Mouse (Mus musculus) liver (tissue): ENCODE measurements around the gene 5031439G07Rik.
"Not testable (repeated sequence)": the region's sequence is repeated elsewhere in the genome, so short reads cannot be mapped to it uniquely, and the experiment has no call there.

Experiments used
- DNase-seq: peaks from one replicate; pipeline ENCODE4 v3.0.0-alpha.2; 2020; ENCODE audit warnings: mixed read lengths

The 5031439G07Rik gene

DNA sequence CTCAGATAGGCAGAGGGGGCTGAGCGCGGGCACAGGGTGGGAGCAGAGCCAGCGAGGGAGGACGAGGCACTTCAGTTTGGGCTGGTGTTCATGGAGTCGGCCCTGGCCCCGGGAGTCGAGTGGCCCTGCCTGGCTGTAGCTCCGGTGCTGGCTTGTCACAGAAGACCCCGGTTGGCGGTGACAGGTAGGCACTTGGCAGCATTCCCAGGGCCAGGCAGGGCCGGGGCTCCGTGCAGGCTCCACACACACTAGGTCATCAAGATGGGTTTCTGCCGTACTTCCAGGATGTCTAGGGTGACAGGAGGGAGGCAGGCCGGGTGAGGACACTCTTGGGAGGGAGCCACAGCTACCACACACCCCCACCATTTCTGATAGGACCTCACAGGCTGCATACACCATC is 39.4 kb downstream of the 5031439G07Rik start:
- no peak for DNase-seq

DNA sequence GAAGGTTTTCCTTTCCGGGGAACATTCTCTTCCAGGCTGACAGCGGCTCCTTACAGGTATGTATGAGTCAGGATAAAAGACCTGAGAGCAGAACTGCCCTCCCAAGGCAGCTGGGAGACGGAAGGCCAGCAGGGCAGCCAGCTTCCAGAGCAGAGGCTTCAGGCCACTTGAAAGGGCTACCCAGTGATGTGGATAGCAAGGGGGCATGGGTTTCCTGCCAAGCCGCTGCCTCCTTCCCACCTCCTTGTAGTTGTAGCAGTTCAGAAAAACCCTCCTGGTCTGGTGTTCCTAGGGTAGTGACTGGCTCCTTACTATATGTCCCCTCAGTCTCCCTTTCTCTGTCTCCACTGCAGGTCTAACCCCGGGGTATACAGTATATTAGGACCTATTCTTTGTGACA is 44.0 kb downstream of the 5031439G07Rik start:
- no peak for DNase-seq

DNA sequence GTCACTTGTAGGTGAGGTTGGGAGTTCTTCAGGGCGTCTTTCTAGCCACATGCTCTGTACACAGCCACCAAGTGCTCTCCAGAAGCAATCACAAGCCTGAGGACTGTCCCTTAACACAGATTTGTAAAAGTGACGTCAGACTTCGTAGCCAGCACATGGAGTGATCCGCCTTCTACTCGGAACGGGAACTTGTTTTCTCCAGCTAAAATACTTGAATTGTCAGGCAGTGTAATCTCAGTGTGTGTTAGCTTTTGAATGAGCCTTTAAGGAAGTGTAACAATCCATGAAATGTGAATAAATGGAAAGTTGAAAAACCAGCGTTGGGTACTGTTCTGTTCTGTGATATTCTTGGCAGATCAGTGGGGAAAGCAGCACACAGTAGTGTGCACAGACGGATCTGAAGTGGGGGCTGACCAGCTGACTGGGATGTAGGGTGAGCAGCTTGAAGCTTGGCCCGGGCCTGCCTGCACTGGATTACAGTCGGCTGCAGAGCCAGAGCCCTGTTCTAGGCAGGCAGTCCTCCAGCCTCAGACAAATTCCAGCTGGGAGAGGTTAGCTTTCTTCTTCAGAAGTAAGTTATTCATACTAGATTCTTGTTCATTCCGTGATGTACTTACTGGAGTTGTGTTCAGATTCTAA is 45.6 kb downstream of the 5031439G07Rik start:
- DNase-seq = no peak

DNA sequence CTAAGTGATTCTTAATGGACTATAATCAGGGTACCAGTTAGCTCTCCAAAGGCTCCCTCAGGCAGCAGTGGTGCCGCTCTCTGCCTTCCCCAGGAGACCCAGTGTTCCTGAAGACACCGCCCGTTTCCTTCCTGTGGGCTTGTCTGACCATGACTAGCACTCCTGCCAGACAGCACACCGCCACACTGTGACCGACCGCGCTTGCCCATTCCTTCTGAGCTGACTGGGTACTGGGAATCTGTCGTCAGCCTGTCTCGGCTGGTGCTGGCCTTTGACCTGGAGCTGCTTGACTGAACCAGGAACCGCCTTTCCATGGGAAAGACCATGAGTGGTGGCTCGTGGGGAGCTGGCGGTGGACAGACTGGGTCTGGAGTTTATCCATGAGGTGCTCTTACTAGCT is 48.2 kb downstream of the 5031439G07Rik start:
- DNase-seq = peak; percentile 25

DNA sequence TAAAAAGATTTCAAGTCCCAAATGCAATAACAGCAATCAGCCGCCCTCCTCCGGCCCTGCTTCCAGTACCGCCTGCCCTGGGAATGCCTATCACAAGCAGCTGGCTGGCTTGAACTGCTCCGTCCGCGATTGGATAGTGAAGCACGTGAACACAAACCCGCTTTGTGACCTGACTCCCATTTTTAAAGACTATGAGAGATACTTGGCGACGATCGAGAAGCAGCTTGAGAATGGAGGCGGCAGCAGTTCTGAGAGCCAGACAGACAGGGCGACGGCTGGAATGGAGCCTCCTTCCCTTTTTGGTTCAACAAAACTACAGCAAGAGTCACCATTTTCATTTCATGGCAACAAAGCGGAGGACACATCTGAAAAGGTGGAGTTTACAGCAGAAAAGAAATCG is 53.5 kb downstream of the 5031439G07Rik start:
- no peak for DNase-seq

DNA sequence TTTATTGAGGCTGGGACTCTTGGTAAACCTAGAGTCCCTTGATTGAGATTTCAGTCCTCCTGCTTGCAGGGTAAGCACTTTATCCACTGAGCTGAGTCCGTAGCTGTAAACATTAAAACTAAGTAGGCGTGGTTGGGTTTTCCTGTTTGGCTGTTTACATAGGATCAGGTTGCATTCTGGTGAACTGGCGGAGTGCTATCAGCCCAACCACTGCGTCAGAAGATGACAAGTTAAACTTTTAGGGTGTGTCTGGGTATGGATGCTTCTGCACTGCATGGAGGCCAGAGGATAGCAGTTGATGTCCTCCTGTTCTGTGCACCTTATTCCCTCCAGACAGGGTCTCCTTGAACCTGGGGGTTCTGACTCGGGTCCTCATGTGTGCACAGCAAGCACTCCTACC is 56.0 kb downstream of the 5031439G07Rik start:
- no peak for DNase-seq

DNA sequence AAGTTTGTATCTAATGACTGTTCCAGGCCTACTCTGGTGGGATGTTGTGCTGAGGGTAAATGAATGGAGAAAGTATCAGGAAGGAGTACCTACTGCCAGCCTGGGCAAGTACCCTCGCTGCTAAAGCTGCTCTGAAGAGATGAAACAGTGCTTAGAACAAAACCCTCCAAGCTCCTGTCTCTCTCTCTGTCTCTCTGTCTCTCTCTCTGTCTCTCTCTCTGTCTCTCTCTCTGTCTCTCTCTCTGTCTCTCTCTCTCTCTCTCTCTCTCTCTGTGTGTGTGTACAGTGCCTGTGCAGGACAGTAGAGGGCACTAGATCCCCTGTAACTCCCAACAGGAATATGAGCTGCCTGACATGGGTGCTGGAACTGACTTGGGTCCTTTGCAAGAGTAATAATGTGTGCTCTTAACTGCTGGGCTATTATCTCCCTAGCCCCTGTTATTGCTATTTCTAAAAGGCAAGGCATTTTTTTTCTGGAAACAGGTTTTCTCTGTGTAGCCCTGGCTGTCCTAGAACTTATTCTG is 62.8 kb downstream of the 5031439G07Rik start:
- DNase-seq = peak; percentile 26

DNA sequence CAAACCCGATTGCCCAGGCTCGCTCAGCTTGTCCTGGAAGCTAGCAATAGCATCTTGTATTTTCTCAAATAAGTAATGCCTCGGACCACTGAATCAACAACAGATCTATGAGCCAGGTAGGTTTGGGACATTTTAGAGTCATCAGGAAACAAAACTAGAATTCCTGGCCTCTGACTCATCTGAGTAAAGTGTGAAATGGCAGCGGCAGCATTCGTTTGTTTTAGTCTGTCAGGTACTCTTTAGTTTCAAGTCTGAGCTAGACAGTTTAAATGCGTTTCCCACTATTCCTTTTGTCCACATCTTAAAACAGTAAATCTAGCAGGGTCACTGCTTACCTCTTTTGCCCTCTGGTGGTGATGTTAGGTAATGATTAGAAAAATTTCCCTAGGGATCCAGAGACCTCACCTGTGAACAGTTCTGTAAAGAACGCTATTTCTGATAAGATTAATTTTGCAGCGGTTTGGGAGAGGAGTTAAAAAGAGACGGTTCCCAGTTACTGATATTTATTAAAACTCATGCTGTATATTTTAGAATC is 63.5 kb downstream of the 5031439G07Rik start:
- peak; percentile 18 for DNase-seq

DNA sequence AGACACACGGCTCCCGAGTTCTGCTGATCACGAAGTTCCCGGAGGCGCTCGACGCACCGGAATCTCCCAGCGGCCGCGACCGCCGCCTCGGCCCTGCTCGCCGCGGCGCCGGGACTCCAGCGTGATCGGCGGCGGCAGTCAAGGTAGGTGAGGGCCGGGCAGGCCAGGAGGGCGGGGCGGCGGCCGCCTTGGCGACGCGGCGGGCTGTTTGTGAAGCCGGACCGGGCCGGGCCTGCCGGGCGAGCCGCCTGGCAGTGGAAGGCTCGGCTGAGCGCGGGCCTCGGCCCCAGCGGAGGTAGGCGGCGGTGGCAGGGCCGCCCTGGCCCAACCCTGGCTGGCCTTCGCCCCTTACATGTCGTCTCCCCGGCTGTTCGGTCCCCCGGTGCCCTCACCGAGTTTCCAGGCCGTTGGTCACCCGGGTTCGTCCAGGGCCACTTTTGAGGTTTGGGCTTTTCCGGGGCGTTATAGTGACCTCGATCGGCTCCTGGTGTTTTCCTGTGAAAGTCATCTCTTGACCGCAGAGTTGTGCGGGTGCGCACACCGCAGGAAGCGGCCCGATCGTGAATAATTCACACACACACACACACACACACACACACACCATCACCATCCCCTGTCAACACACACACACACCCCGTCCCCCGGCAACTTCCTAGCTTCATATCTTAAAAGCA is 64.7 kb downstream of the 5031439G07Rik start:
- DNase-seq = peak; percentile 85

DNA sequence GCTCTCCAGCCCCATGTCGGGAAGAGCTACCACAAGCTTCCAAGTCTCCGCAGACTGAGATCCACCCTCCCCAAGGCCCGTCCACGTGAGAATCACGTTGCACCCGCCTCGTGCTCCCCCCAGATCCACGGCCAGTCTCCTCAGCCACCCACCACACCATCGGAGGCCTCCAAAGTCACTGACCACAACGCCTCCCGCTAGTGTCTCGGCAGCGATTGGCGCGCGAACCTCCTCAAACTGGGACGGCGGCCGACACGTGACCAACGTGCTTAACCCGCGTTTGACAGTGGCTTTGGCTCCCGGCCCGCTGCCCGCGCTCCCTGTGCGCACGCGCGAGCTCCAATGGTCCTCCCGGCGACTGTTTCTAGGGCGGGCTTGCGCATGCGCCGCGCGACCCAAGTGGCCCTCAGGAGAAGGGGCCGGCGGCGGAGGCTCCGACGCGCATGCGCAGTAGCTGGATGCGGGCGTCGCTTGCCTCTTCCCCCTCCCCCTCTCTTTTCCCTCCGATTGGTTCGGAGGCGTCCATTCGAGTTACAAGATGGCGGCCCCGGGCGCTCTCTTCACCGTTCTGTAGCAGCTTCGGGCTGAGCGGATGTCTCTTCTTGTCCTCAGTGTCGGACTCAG is 65.4 kb downstream of the 5031439G07Rik start, which contains the start of gene Nup50:
TSS of gene Nup50 (plus strand) at position 528 of the 624 bp plus-strand sequence.
- peak; percentile 100 for DNase-seq

DNA sequence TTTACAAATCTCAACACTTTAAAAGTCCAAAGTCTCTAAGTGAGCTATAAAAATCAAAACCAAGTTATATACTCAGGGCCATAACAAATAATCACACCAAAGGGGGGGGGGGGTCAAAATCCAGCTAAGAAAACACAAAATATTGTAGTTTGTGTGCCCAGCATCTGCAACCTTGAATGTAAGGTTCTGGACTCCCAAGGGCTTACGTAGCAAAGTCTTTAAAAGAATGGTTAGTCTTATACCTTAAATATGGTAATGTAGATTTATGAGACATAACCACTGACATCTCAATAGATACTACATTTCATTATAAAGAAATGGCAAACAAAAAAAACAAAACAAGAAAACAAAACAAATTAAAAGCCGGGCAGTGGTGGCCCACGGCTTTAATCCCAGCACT is 68.4 kb downstream of the 5031439G07Rik start, which contains the start of gene Gm29666:
TSS of gene Gm29666 (minus strand) at position 101 of the 400 bp plus-strand sequence.
- no peak for DNase-seq

DNA sequence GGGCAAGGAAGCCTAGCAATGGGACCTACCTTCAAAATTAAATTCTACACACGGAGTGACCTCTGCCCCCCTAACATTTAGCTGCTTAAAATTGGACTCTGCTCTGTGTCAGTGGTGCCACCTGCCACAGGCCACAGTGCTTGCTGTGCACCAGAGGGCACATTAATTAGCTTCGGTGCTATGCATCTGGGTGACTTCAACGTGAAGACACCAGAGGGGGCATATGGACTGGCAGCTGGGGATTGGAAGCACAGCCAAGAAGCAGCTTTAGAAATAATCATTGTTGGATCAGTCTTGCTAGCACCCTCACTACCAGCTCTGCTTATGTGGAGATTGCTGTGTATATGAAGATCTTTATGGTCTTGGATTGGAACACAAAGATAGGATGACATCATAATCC is 75.2 kb downstream of the 5031439G07Rik start:
- no peak for DNase-seq

DNA sequence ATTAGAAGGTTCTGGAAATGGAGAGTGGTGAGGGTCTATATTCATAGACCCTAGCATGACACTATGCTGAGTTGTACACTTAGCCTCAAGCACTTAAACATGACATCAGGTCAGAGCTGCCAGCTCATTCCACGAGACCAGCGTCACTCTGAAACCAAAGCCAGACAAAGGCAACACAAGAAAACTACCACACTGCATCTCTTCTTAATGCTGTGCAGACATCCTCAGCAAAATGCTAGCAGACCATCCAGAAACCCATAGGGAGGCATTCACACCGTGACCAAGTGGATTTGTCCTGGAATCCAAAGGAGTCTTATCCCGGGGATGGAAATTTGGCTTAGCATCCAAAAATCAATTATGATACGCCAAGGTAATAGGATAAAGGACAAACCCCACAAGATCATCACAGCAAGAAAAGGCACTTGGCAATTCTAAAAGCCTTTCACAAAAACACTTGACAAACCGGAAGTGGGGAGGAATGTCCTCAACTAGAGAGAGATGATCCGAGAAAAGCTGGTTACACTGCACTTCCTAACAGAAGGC is 84.4 kb downstream of the 5031439G07Rik start:
- DNase-seq = no peak

DNA sequence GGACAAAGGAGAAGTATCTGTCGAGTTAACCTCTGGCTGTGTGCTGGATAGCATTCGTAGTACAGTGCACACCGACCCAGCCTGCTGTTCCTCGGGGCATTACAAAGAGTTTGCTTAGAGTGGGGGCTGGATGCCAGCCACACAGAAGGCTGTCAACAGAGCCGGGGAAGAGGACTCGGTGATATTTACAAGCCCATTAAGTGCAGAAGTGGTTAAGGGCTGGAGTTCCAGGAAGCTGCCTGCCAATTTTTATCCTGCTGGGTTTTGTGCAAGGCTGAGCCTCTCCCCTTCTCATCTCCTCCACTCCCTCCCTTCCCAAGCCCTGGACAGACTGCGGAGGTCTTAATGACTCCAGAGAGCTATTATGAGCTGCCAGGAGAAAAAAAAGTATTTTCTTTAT is 90.3 kb downstream of the 5031439G07Rik start:
- DNase-seq = no peak

DNA sequence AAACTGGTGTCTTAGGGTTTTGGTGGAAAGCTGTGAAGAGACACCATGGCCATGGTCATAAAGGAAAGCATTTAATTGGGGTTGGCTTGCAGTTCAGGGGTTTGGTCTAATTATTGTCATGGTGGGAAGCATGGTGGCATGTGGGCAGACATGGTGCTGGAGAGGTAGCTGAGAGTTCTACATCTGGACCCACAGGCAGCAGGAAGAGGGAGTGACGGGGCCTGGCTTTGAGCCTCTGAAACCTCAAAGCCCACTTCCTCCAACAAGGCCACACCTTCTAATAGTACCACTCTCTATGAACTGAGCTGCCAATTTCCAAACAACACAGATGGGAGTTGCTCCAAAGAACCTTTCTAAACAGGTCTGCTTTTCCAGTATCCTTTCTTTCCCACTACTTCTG is 91.7 kb downstream of the 5031439G07Rik start:
- no peak for DNase-seq

DNA sequence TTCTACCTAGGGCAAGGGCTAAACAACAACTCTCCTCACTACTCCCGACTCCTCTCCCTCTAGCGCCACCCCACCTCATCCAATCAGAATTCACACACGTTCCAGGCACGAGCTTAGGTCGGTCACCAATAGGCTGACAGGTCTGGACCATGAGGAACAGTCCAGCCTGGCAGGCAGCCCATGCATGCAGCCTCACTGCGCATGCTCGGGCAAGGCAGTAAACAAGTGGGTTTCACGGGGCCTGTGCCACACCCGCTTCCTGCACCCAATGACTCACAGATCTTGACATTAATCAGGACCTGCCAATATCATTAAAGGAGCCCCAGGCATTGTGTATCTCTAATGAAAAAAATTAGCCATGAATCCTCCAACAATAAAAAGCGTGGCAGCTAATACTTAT is 92.1 kb downstream of the 5031439G07Rik start:
- not testable (repeated sequence) for DNase-seq
